Mouse (Mus musculus) midbrain, embryonic 11.5 days (tissue): ENCODE measurements around the gene Tln2. TPM values are rescaled to one million over a fixed set of nuclear protein-coding genes. Genes with fewer than 3 reads are reported as not detected.

Experiments used
- ATAC-seq: fragments of 200-750 bp; cut with Nextera tagmentation; 2 replicates; pipeline ENCODE4 v1.8.0; 2017; ENCODE audit warnings: moderate TSS enrichment, moderate library complexity; ENCODE audit not compliant: low FRiP score
- DNase-seq: peaks from one replicate; pipeline ENCODE4 v3.0.0; 2015; ENCODE audit warnings: low spot score; ENCODE audit errors: missing footprints
- H3K27ac ChIP-seq: fragments of 300-500 bp; sonication (generic); 2 replicates; pipeline ENCODE4 v1.5.1; 2014; ENCODE audit warnings: low read depth, low read length
- H3K27me3 ChIP-seq: fragments of 300-500 bp; sonication (generic); 2 replicates; pipeline ENCODE4 v1.6.1; 2014; ENCODE audit warnings: mild to moderate bottlenecking, low read length, moderate library complexity, mixed read lengths; ENCODE audit not compliant: control insufficient read depth, insufficient read depth
- H3K36me3 ChIP-seq: fragments of 300-500 bp; sonication (generic); 2 replicates; pipeline ENCODE4 v1.6.1; 2014; ENCODE audit warnings: mild to moderate bottlenecking, low read length, moderate library complexity, mixed read lengths; ENCODE audit not compliant: control insufficient read depth, insufficient read depth
- H3K4me1 ChIP-seq: fragments of 300-500 bp; sonication (generic); 2 replicates; pipeline ENCODE4 v1.6.1; 2014; ENCODE audit warnings: low read length; ENCODE audit not compliant: control insufficient read depth, insufficient read depth
- H3K4me2 ChIP-seq: fragments of 300-500 bp; sonication (generic); 2 replicates; pipeline ENCODE4 v1.6.1; 2014; ENCODE audit warnings: mild to moderate bottlenecking, moderate library complexity
- H3K4me3 ChIP-seq: fragments of 300-500 bp; sonication (generic); 2 replicates; pipeline ENCODE4 v1.5.1; 2014; ENCODE audit warnings: low read depth, low read length
- H3K9ac ChIP-seq: fragments of 300-500 bp; sonication (generic); 2 replicates; pipeline ENCODE4 v1.6.1; 2014; ENCODE audit warnings: low read length
- H3K9me3 ChIP-seq: fragments of 300-500 bp; sonication (generic); 2 replicates; pipeline ENCODE4 v1.6.1; 2016; ENCODE audit warnings: low read length; ENCODE audit not compliant: control insufficient read depth
- WGBS: fragments of 180-500 bp; shearing (Covaris S2); extraction: QIAGEN DNeasy Blood & Tissue Kit; methylation state at CpG from one replicate; pipeline ENCODE4 v1.1.7; 2014; 5-methylcytosine and 5-hydroxymethylcytosine counted together
- polyA plus RNA-seq: library from polyadenylated mRNA; unstranded; fragments of >200 nt; fragmentation: Nextera tagmentation; extraction: Ambion mirVana; gene quantifications from 2 replicates; pipeline ENCODE4 v1.2.1, GENCODE M21; 2014

The Tln2 gene
- polyA plus RNA-seq, 1 experiment from 2014 or later, result 17.9 TPM

- no peak overlapping the region for H3K4me3 ChIP-seq
- H3K4me1 ChIP-seq, result no peaks in the 10 kb centered on the region
- no peaks in the 10 kb centered on the region for H3K9me3 ChIP-seq
- no peaks in the 10 kb centered on the region for H3K27me3 ChIP-seq
- H3K36me3 ChIP-seq, result no peaks in the 10 kb centered on the region
- DNase-seq (no peak), ATAC-seq (no peak)
- no peak overlapping the region for H3K9ac ChIP-seq
- H3K27ac ChIP-seq, result no peak overlapping the region
- 80% methylated on average over 2 of the region's 2 CpGs for WGBS
- no peak overlapping the region for H3K4me2 ChIP-seq
These were observed 374.9 kb downstream of the Tln2 start for GRCm38 (mm10) chr9:67184556-67184955.

GRCm38 (mm10) chr9:67183520-67183919, 376.0 kb downstream of the Tln2 start:
- Histone ChIP-seq H3K9ac (no peak overlapping the region), H3K9me3 (no peaks in the 10 kb centered on the region), H3K4me1 (no peaks in the 10 kb centered on the region), H3K4me2 (no peak overlapping the region), H3K4me3 (no peak overlapping the region), H3K36me3 (no peaks in the 10 kb centered on the region), H3K27ac (no peak overlapping the region), H3K27me3 (no peaks in the 10 kb centered on the region)
- ATAC-seq, result no peak
- 90% methylated on average over 2 of the region's 2 CpGs for WGBS
- no peak for DNase-seq

- H3K27ac ChIP-seq, result no peak overlapping the region
- ATAC-seq, result no peak
- no peaks in the 10 kb centered on the region for H3K36me3 ChIP-seq
- no peak overlapping the region for H3K4me2 ChIP-seq
- H3K9me3 ChIP-seq, result no peaks in the 10 kb centered on the region
- 76% methylated on average over 6 of the region's 6 CpGs for WGBS
- no peaks in the 10 kb centered on the region for H3K4me1 ChIP-seq
- no peak overlapping the region for H3K4me3 ChIP-seq
- H3K9ac ChIP-seq, result no peak overlapping the region
- no peaks in the 10 kb centered on the region for H3K27me3 ChIP-seq
- no peak for DNase-seq
These were observed 377.5 kb downstream of the Tln2 start for GRCm38 (mm10) chr9:67182006-67182405.

- Histone ChIP-seq H3K9me3 (no peaks in the 10 kb centered on the region), H3K4me1 (no peaks in the 10 kb centered on the region), H3K4me3 (no peak overlapping the region), H3K27ac (no peak overlapping the region), H3K9ac (no peak overlapping the region), H3K4me2 (no peak overlapping the region), H3K27me3 (no peaks in the 10 kb centered on the region), H3K36me3 (no peaks in the 10 kb centered on the region)
- ATAC-seq (no peak), DNase-seq (no peak)
- 75% methylated on average over 1 of the region's 1 CpGs for WGBS
These were observed 380.8 kb downstream of the Tln2 start for GRCm38 (mm10) chr9:67178709-67179108.

- Histone ChIP-seq H3K4me3 (no peak overlapping the region), H3K4me2 (no peak overlapping the region), H3K9ac (no peak overlapping the region), H3K36me3 (no peaks in the 10 kb centered on the region), H3K27me3 (no peaks in the 10 kb centered on the region), H3K4me1 (no peaks in the 10 kb centered on the region), H3K9me3 (no peaks in the 10 kb centered on the region), H3K27ac (no peak overlapping the region)
- ATAC-seq (no peak), DNase-seq (no peak)
- WGBS, result 67% methylated on average over 5 of the region's 5 CpGs
These were observed 381.3 kb downstream of the Tln2 start for GRCm38 (mm10) chr9:67178203-67178602.

GRCm38 (mm10) chr9:67176073-67176472, 383.4 kb downstream of the Tln2 start:
- Histone ChIP-seq H3K36me3 (no peaks in the 10 kb centered on the region), H3K4me1 (no peaks in the 10 kb centered on the region), H3K27ac (no peak overlapping the region), H3K27me3 (no peaks in the 10 kb centered on the region), H3K9me3 (no peaks in the 10 kb centered on the region; the same call in 1 of the 2 replicates), H3K4me2 (no peak overlapping the region), H3K4me3 (no peak overlapping the region), H3K9ac (no peak overlapping the region)
- ATAC-seq (no peak), DNase-seq (no peak)
- WGBS, result 86% methylated on average over 8 of the region's 8 CpGs

GRCm38 (mm10) chr9:67173816-67174215, 385.7 kb downstream of the Tln2 start:
- Histone ChIP-seq H3K27ac (no peak overlapping the region), H3K4me2 (no peak overlapping the region), H3K9ac (no peak overlapping the region), H3K36me3 (no peaks in the 10 kb centered on the region), H3K27me3 (no peaks in the 10 kb centered on the region), H3K4me1 (no peaks in the 10 kb centered on the region), H3K9me3 (no peaks in the 10 kb centered on the region; the same call in 1 of the 2 replicates), H3K4me3 (no peak overlapping the region)
- WGBS, result 89% methylated on average over 6 of the region's 6 CpGs
- no peak for DNase-seq
- no peak for ATAC-seq

- Histone ChIP-seq H3K9me3 (no peaks in the 10 kb centered on the region; the same call in 1 of the 2 replicates), H3K4me1 (no peaks in the 10 kb centered on the region), H3K36me3 (no peaks in the 10 kb centered on the region), H3K9ac (no peak overlapping the region), H3K27ac (no peak overlapping the region), H3K27me3 (no peaks in the 10 kb centered on the region), H3K4me3 (no peak overlapping the region), H3K4me2 (no peak overlapping the region)
- ATAC-seq (no peak), DNase-seq (no peak)
- 86% methylated on average over 4 of the region's 4 CpGs for WGBS
These were observed 386.3 kb downstream of the Tln2 start for GRCm38 (mm10) chr9:67173154-67173553.

- DNase-seq, result no peak
- H3K4me1 ChIP-seq, result no peaks in the 10 kb centered on the region
- no peak overlapping the region for H3K9ac ChIP-seq
- 97% methylated on average over 4 of the region's 4 CpGs for WGBS
- H3K9me3 ChIP-seq, result no peaks in the 10 kb centered on the region; the same call in 1 of the 2 replicates
- H3K4me2 ChIP-seq, result no peak overlapping the region
- H3K27me3 ChIP-seq, result no peaks in the 10 kb centered on the region
- ATAC-seq, result no peak
- no peak overlapping the region for H3K27ac ChIP-seq
- no peaks in the 10 kb centered on the region for H3K36me3 ChIP-seq
- no peak overlapping the region for H3K4me3 ChIP-seq
These were observed 388.1 kb downstream of the Tln2 start for GRCm38 (mm10) chr9:67171409-67171808.

GRCm38 (mm10) chr9:67170759-67171158, 388.7 kb downstream of the Tln2 start:
- 90% methylated on average over 8 of the region's 8 CpGs for WGBS
- Histone ChIP-seq H3K9me3 (no peaks in the 10 kb centered on the region; the same call in 1 of the 2 replicates), H3K4me3 (no peak overlapping the region), H3K9ac (no peak overlapping the region), H3K27ac (no peak overlapping the region), H3K4me2 (no peak overlapping the region), H3K4me1 (no peaks in the 10 kb centered on the region), H3K36me3 (no peaks in the 10 kb centered on the region), H3K27me3 (no peaks in the 10 kb centered on the region)
- DNase-seq, result no peak
- no peak for ATAC-seq
